Mouse (Mus musculus) small intestine, adult 2 months (tissue): ENCODE data around the gene Nol6. TPM values are rescaled to one million over a fixed set of nuclear protein-coding genes. Genes with fewer than 3 reads are reported as not detected.

Experiments used
- H3K27ac ChIP-seq: fragments of 200-500 bp; 2 replicates; pipeline ENCODE4 v1.5.1; 2012; ENCODE audit warnings: low read depth, low read length, control low read depth, inconsistent platforms; ENCODE audit not compliant: insufficient read depth
- H3K27me3 ChIP-seq: fragments of 200-500 bp; 2 replicates; pipeline ENCODE4 v1.6.1; 2012; ENCODE audit warnings: mild to moderate bottlenecking, moderate library complexity, low read length, inconsistent platforms; ENCODE audit not compliant: control insufficient read depth, insufficient read depth
- H3K36me3 ChIP-seq: fragments of 200-500 bp; 2 replicates; pipeline ENCODE4 v1.6.1; 2012; ENCODE audit warnings: mild to moderate bottlenecking, low read length, control low read depth, inconsistent platforms; ENCODE audit not compliant: control insufficient read depth, insufficient read depth
- H3K4me1 ChIP-seq: fragments of 200-500 bp; 2 replicates; pipeline ENCODE4 v1.6.1; 2012; ENCODE audit warnings: low read length, inconsistent platforms, mixed read lengths; ENCODE audit not compliant: control insufficient read depth, insufficient read depth, insufficient read length
- H3K4me3 ChIP-seq: fragments of 200-500 bp; 2 replicates; pipeline ENCODE4 v1.5.1; 2012; ENCODE audit warnings: low read depth, mild to moderate bottlenecking, control low read depth, inconsistent platforms, low read length, moderate library complexity
- CTCF ChIP-seq: fragments of 200-500 bp; IDR thresholded peaks from 2 replicates; pipeline ENCODE4 v1.5.1; 2012; ENCODE audit warnings: low read depth, mild to moderate bottlenecking, control low read depth, inconsistent platforms, low read length, moderate library complexity, mixed read lengths; ENCODE audit not compliant: insufficient replicate concordance, insufficient read length; ENCODE audit errors: extremely low read depth
- POLR2A ChIP-seq: fragments of 200-500 bp; IDR thresholded peaks from 2 replicates; pipeline ENCODE4 v1.6.1; 2012; ENCODE audit warnings: low read depth, mild to moderate bottlenecking, control low read depth, inconsistent platforms, low read length, moderate library complexity
- WGBS: fragments of 180-500 bp; shearing (Covaris S2); methylation state at CpG from one replicate; pipeline ENCODE4 v1.1.7; 2018; 5-methylcytosine and 5-hydroxymethylcytosine counted together
- polyA plus RNA-seq: library from polyadenylated mRNA; depleted of rRNA; stranded (reverse); fragments of >200 nt; gene quantifications from 2 replicates; pipeline ENCODE4 v1.2.3, GENCODE M21; 2012

Gene Nol6
- polyA plus RNA-seq, 1 experiment = 16.6 TPM

- H3K4me1 ChIP-seq = peaks cover 4% of the 10 kb centered on the region; the same call in 1 of the 2 replicates
- no peaks in the 10 kb centered on the region for H3K27me3 ChIP-seq
- no peak for TF ChIP-seq POLR2A
- TF ChIP-seq CTCF = no peak
- H3K27ac ChIP-seq = no peak overlapping the region
- no peaks in the 10 kb centered on the region for H3K36me3 ChIP-seq
- H3K4me3 ChIP-seq = no peak overlapping the region
These were observed 21.4 kb downstream of the Nol6 start for GRCm38 (mm10) chr4:41102901-41103300.

- H3K4me3 ChIP-seq = no peak overlapping the region
- H3K27ac ChIP-seq = no peak overlapping the region
- no peaks in the 10 kb centered on the region; the same call in 1 of the 2 replicates for H3K27me3 ChIP-seq
- 71% methylated on average over 1 of the region's 1 CpGs for WGBS
- H3K36me3 ChIP-seq = no peaks in the 10 kb centered on the region
- H3K4me1 ChIP-seq = peaks cover 15% of the 10 kb centered on the region; the same call in 1 of the 2 replicates
- TF ChIP-seq CTCF = no peak
- TF ChIP-seq POLR2A = no peak
These were observed 23.3 kb downstream of the Nol6 start for GRCm38 (mm10) chr4:41100986-41101385.

GRCm38 (mm10) chr4:41098577-41098951, 25.7 kb downstream of the Nol6 start:
- Histone ChIP-seq H3K4me3 (no peak overlapping the region; the same call in 1 of the 2 replicates), H3K4me1 (peaks cover 32% of the 10 kb centered on the region), H3K27me3 (no peaks in the 10 kb centered on the region; the same call in 1 of the 2 replicates), H3K27ac (no peak overlapping the region), H3K36me3 (no peaks in the 10 kb centered on the region)
- 13% methylated on average over 11 of the region's 11 CpGs for WGBS
- TF ChIP-seq CTCF = no peak

GRCm38 (mm10) chr4:41097871-41098576, 26.2 kb downstream of the Nol6 start, which contains the start of gene Aqp3:
Gene Aqp3, minus strand, starts transcription at chr4:41098183.
- 2% methylated on average over 42 of the region's 42 CpGs for WGBS
- peak within 1 kb of the TSS; percentile 30; the same call in 1 of the 2 replicates for H3K27ac ChIP-seq
- H3K4me1 ChIP-seq = peaks cover 35% of the 10 kb centered on the region

GRCm38 (mm10) chr4:41097381-41097780, 26.9 kb downstream of the Nol6 start:
- 65% methylated on average over 13 of the region's 13 CpGs for WGBS
- TF ChIP-seq POLR2A (no peak), CTCF (no peak)
- peak overlapping the region; percentile 61 for H3K4me3 ChIP-seq
- peaks cover 35% of the 10 kb centered on the region for H3K4me1 ChIP-seq
- H3K36me3 ChIP-seq = no peaks in the 10 kb centered on the region
- H3K27ac ChIP-seq = 0 out of 2 replicates have a peak overlapping the region, but pooled peaks have one; percentile 30
- no peaks in the 10 kb centered on the region; the same call in 1 of the 2 replicates for H3K27me3 ChIP-seq

More at GRCm38 (mm10) chr4:41097871-41098576, 26.2 kb downstream of the Nol6 start, which contains the start of gene Aqp3:
- peak within 1 kb of the TSS; percentile 61 for H3K4me3 ChIP-seq
- peak; percentile 49; the same call in 1 of the 2 replicates for TF ChIP-seq POLR2A
- TF ChIP-seq CTCF = no peak
- H3K27me3 ChIP-seq = no peaks in the 10 kb centered on the region; the same call in 1 of the 2 replicates
- H3K36me3 ChIP-seq = no peaks in the 10 kb centered on the region

- 74% methylated on average over 5 of the region's 5 CpGs for WGBS
- H3K4me3 ChIP-seq = peak overlapping the region; percentile 61
- TF ChIP-seq CTCF (no peak), POLR2A (no peak)
- no peaks in the 10 kb centered on the region for H3K36me3 ChIP-seq
- H3K27ac ChIP-seq = peak overlapping the region; percentile 30; the same call in 1 of the 2 replicates
- H3K4me1 ChIP-seq = peaks cover 35% of the 10 kb centered on the region
- no peaks in the 10 kb centered on the region; the same call in 1 of the 2 replicates for H3K27me3 ChIP-seq
These were observed 27.5 kb downstream of the Nol6 start for GRCm38 (mm10) chr4:41096794-41097193.

GRCm38 (mm10) chr4:41096169-41096568, 28.1 kb downstream of the Nol6 start:
- H3K27me3 ChIP-seq = no peaks in the 10 kb centered on the region; the same call in 1 of the 2 replicates
- H3K4me1 ChIP-seq = peaks cover 35% of the 10 kb centered on the region
- WGBS = 27% methylated on average over 8 of the region's 8 CpGs
- no peaks in the 10 kb centered on the region for H3K36me3 ChIP-seq
- H3K4me3 ChIP-seq = peak overlapping the region; percentile 61
- peak overlapping the region; percentile 30; the same call in 1 of the 2 replicates for H3K27ac ChIP-seq
- TF ChIP-seq CTCF = no peak
- TF ChIP-seq POLR2A = no peak
